Mouse (Mus musculus) liver, embryonic 14.5 days (tissue): ENCODE data around the gene Xpo5.

Experiments
- CTCF ChIP-seq: IDR thresholded peaks from 2 replicates; pipeline ENCODE4 v1.5.1; 2016; ENCODE audit warnings: antibody characterized with exemption, low read depth, control low read depth
- EP300 ChIP-seq: IDR thresholded peaks from 2 replicates; pipeline ENCODE4 v1.6.1; 2016; ENCODE audit warnings: antibody characterized with exemption, low read depth

GRCm38 (mm10) chr17:46252571-46253451 lies 50.2 kb downstream of the Xpo5 start:
- TF ChIP-seq CTCF (peak; percentile 69), EP300 (no peak)
